Mouse (Mus musculus) brain, embryonic 14.5 days (tissue): ENCODE results near the gene Coq5.
A peak's percentile ranks its signal among the peaks of the same experiment; 100 is the strongest.

Source experiments
- CTCF ChIP-seq: fragments of 200-500 bp; IDR thresholded peaks from 2 replicates; pipeline ENCODE4 v1.5.1; 2012; ENCODE audit warnings: inconsistent platforms, mild to moderate bottlenecking, moderate library complexity, borderline replicate concordance; ENCODE audit not compliant: insufficient read depth, insufficient read length; ENCODE audit errors: extremely low read depth
- POLR2A ChIP-seq: fragments of 200-500 bp; IDR thresholded peaks from 2 replicates; pipeline ENCODE4 v1.6.1; 2012; ENCODE audit warnings: mild to moderate bottlenecking, inconsistent platforms, borderline replicate concordance; ENCODE audit not compliant: poor library complexity, insufficient read depth, insufficient read length, severe bottlenecking; ENCODE audit errors: extremely low read depth

DNA sequence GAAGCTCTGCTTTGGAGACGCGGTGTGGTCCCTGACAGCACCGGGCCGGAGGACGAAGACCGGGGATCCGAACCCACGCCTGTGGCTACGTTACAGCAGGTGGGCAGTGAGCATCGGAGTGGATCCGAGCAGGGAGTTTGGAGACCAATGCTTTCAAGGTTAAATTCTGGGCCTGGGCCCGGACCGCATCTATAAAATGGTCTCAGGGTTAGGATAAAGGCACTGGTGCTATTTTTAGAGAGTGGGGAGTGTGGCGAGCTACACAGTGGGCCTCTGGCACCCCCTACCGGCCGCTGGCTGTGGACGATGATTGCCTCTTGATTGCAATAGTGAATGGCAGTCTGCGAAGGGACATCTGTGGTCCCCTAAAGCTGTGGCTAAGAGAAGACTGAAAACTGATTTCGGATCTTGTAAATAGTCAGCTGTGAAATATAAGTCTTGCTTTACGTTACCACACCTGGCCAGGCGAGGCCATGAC, 43.6 kb upstream of the Coq5 start, which contains the start of gene Pop5:
- peak; percentile 99 for TF ChIP-seq CTCF
- TF ChIP-seq POLR2A, result no peak
